Mouse (Mus musculus): ENCODE measurements around the gene Tmem248. TPM values are rescaled to one million over a fixed set of nuclear protein-coding genes. Genes with fewer than 3 reads are reported as not detected.
A peak's percentile ranks its signal among the peaks of the same experiment; 100 is the strongest.
"Not testable (repeated sequence)": the region's sequence is repeated elsewhere in the genome, so short reads cannot be mapped to it uniquely, and the experiment has no call there.

Tmem248 gene
- total RNA-seq, 2 experiments from 2014 or later: 39.0 to 41.0 TPM

DNA sequence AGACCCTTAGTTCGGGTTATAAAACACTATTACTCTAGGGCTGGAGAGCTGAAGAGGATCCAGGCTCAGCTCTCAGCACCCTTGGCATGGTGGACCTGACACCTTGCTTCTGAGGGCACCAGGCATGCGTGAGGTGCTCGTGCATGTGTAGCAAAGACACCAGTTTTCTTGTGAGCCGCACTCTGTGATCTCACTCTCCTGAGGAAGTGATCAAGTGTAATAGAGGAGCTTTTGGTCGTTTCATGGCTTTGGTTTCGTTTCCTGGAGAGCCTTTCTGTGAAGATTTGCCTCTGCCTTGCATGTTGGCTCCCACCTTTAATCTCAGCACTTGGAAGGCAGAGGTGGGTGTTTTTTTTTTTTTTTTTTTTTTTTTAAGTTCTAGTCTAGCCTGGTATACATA lies 12.3 kb upstream of the Tmem248 start:
- DNase-seq: no peak

- no peak for DNase-seq
Observed at GRCm38 (mm10) chr5:130205441-130206023, 11.3 kb upstream of the Tmem248 start.

DNA sequence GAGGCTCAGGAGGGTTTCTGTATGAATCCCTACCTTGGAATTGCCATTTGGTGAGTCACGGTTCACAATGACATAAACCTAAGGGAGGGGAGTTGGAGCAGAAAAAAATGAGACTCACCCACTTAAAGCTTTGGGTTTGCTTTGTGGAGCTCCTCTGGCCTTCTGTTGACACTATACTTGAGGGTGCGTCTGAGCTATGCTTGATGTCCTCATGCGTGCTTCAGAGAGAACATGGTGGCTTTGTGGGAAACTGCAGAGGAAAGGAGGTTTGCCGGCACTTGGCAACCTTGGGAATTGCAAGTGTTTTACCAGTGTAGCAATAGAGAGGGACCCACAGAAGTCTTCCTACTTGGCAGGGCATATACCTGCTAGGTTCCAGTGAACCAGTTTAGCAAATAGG lies 9.6 kb upstream of the Tmem248 start:
- DNase-seq: no peak

DNA sequence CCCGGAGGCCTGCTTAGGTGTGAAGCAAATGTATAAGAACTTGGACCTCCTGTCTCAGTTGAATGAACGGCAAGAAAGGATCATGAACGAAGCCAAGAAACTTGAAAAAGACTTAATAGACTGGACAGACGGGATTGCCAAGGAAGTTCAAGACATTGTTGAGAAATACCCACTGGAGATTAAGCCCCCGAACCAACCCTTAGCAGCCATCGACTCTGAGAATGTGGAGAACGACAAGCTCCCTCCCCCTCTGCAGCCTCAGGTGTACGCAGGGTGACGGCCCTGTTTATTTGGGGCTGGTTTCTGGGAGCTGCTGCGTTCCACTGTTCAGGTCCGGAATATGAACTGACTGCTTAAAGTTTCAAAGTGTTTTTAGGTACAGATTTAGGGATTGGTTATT lies 3.9 kb upstream of the Tmem248 start:
- DNase-seq: no peak

GRCm38 (mm10) chr5:130217406-130217805 lies 525 bp downstream of the Tmem248 start:
- DNase-seq: no peak

- DNase-seq: no peak
Observed at GRCm38 (mm10) chr5:130218336-130218735, 1.5 kb downstream of the Tmem248 start.

GRCm38 (mm10) chr5:130221316-130221715 lies 4.4 kb downstream of the Tmem248 start:
- DNase-seq: no peak

- DNase-seq: no peak
Observed at GRCm38 (mm10) chr5:130221760-130222145, 4.9 kb downstream of the Tmem248 start.

GRCm38 (mm10) chr5:130222146-130223004 lies 5.5 kb downstream of the Tmem248 start:
- peak; percentile 94 to 95 for DNase-seq

- no peak for DNase-seq
Observed at GRCm38 (mm10) chr5:130226790-130227189, 9.9 kb downstream of the Tmem248 start.

GRCm38 (mm10) chr5:130228120-130228519 lies 11.2 kb downstream of the Tmem248 start:
- DNase-seq: no peak

- DNase-seq: no peak
Observed at GRCm38 (mm10) chr5:130236302-130236701, 19.4 kb downstream of the Tmem248 start.

GRCm38 (mm10) chr5:130239236-130239635 lies 22.4 kb downstream of the Tmem248 start:
- no peak for DNase-seq

DNA sequence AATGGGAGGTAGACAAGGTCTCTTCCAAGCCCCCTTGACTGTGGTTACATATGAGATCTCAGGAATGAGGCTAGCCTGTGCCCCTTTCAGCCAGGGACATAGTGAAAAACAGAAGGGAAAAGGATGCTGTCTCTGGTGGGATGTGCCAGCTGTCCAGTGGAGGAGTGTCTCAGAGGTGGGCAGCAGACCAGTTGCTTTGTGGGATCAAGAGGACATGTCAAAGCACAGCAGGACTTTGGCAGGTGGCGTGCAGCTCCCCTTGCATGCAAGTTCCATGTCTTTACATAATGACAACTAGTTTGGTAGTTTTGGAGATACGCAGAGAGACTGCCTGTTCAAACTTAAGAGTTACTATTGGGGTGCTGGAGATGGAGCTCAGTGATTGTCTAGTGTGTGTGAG lies 23.0 kb downstream of the Tmem248 start:
- DNase-seq: no peak

GRCm38 (mm10) chr5:130241426-130241825 lies 24.5 kb downstream of the Tmem248 start:
- no peak for DNase-seq

DNA sequence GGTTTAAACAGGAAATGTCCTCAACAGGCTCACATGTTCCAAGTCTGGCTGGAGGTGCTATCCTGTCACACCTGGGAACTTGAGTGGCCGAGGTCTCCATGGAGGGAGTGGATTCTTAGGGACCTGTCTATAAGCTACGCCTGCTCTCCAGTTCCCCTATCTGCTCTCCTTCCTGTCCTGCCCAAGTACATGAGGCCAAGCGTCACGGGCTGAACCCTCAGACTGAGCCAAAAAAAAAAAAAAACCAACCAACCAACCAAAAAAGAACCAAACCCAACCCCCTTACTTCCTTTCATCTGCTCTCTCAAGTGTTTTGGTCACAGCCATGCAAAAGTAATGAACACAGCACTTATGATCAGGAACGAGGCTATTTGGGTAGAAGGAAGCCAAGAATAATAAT lies 30.9 kb downstream of the Tmem248 start:
- DNase-seq: no peak

- no peak for DNase-seq
Observed at GRCm38 (mm10) chr5:130254164-130255016, 37.5 kb downstream of the Tmem248 start.

- peak; percentile 97 for DNase-seq
Observed at GRCm38 (mm10) chr5:130255017-130255720, 38.3 kb downstream of the Tmem248 start, which contains the start of the genes Sbds and Tyw1. Sbds (minus strand) TSS chr5:130255530. Tyw1 (plus strand) TSS chr5:130255619.

- not testable (repeated sequence) for DNase-seq
Observed at GRCm38 (mm10) chr5:130255799-130256525, 39.1 kb downstream of the Tmem248 start.

GRCm38 (mm10) chr5:130256678-130257271 lies 39.9 kb downstream of the Tmem248 start:
- DNase-seq: peak; percentile 89 to 90

DNA sequence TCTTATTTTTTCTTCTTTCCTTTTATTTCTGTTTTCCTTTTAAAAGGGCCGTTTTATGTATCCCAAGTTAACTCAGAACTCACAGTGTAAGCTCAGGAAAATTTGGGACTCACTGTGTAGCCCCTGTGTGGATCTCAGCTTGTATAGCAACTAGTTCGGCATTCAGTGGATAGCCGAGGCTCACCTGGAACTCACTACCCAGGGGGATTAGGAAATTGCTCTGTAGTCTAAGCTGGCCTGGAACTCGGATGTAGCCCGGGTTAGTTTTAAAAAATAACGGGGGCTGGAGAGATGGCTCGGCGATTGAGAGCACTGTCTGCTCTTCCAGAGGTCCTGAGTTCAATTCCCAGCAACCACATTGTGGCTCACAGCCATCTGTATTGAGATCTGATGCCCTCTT lies 40.4 kb downstream of the Tmem248 start:
- DNase-seq: no peak
